Mouse (Mus musculus): ENCODE measurements around the gene C1d.

DNA sequence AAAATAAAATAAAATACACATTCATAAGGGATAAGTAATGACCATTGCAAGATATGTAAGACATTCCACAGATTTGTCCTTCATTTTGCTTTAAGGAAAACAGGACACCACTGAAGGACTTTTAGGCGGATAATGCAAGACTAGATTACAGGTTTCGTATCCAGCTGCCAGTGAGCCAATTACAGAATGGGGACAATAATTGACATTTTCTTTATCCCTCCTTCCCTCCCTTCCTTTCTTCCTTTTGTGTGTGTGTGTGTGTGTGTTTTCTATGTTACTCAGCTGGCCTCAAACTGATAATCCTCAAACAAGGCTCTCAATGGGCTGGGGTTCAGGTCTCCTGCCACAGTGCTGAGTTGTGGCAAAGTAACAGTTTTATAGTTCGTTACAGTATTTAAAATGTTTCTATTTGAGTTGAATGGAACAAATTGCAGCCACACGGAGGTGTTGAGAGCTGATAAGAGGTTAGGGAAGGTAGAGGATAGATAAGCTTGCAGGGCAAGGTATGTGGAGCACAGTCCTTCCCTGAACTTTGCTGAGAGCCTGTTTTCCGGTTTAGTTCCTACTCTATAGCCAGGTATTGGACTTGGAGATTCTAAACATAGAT, 44.4 kb upstream of the C1d start:
- TF ChIP-seq CTCF (IDR thresholded peaks at IDR 0.05; ENCODE audit: extremely low read depth, insufficient read depth, insufficient read length, insufficient replicate concordance) (no peak), POLR2A (IDR thresholded peaks at IDR 0.05; ENCODE audit: low read depth, low read length) (no peak)
